Mouse (Mus musculus) induced T-regulatory cell, adult 2 months (primary cell): ENCODE data around the gene Neb.

ENCODE experiments used
- DNase-seq: peaks from one replicate; pipeline ENCODE4 v3.0.0-alpha.2; 2012; ENCODE audit warnings: low read depth

Neb gene

DNA sequence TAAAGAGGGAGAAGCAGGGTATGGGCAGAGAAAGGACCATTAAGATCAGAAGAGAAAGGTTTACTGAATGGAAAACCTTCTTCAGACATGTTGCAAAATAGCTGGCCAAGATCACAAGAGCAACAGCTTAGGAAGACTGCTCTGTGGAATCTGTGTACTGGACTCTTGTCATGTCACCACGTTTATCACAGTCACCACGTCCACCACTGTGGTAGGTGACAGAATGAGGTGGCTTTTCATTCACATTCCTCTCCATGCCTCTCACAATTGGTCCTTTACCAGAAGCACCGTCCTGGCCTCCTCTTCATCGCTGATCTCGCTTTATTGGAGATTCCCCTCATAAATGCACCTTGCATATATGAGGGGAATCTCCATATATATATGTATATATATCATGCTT lies 71.6 kb downstream of the Neb start:
- no peak for DNase-seq

DNA sequence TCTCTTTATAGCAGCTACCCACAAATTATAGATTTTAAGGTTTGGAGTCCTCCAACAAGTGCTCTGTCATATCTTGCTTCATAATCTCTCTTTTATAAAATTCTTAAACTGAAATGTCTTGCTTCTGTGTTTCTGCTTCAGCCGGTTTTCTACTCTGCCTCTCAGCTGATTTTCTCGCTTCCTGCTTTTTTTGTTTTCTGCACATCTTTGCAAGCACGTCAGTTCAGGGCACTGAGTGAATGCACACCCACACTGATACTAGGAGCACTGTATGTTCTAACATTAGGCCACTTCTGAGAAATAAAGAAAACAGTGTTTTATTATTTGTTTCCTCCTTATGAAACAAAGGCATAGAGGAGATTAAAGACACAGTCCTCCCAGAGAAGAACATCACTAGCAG lies 73.7 kb downstream of the Neb start:
- DNase-seq, result peak; percentile 55

DNA sequence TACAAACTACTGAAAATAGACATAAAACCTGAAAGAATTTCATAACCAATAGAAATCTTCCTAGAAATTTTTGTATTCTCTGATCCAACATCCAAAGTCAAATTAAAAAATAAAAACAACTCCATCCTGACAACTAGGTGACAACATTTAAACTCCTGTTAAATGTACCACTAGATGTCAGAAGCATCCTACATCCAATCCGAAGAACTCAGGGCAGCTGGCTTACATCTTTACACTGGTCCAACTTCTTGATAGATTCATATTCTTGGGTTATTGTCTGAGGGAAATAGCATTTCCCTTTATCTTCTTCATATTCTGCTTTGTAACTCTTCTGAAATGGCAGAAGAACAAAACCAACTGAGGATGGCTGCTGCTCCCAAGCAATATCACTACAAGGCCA lies 74.9 kb downstream of the Neb start:
- DNase-seq, result peak; percentile 72

DNA sequence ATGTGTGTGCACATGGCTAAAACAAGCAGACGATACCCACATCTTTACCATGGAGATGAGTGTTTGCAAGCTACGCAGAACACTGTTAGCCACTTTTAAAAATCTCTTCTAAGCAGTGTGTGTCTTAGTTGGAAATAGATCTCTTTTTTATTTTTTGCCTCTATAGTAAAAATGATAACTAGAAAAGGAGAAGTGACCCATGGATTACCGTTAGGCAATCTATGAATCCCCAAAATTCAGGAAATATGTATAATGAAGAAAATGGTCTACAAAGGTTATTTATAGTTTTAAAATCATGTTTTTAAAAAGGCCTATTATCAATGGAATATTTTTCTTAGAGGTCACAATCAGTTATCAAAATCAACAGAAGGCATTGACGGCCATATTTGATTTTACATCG lies 80.3 kb downstream of the Neb start:
- DNase-seq, result no peak

DNA sequence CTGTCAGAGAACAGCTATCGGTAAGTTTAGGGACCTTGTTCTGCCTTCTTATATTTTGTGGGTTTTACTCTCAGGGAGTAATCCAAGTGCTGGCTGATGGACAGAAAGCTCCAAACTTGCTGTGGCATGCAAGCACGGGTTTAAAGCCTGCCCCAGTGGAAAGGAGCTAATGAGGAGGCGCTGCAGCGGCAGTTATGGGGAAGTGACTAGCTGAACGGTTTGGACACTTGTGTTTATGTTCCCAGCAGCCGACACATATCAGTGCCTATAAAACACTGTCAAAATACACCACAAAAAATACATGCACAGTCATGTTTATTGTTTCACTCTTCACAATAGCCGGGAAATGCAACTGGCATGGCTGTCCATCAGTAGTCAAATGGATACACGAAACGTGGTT lies 81.5 kb downstream of the Neb start:
- DNase-seq, result no peak

DNA sequence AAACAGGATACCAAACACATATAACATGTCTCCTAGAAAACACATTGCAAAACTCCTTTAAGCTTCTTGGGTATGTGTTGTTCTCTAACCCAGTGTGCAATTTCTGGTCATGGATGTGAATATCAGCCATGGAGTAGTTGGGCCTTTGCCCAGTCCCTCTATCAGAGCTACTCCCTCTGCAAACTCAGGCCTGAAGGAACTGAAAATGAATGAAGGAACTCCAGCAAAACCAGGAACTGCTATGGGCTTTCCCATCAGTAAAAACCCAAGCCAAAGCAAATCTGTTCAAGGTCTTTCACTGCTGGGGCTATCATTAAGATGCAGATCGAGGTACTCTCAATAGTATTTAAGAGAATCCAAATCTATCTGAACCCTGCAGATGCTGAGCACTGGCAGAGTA lies 90.8 kb downstream of the Neb start:
- no peak for DNase-seq

DNA sequence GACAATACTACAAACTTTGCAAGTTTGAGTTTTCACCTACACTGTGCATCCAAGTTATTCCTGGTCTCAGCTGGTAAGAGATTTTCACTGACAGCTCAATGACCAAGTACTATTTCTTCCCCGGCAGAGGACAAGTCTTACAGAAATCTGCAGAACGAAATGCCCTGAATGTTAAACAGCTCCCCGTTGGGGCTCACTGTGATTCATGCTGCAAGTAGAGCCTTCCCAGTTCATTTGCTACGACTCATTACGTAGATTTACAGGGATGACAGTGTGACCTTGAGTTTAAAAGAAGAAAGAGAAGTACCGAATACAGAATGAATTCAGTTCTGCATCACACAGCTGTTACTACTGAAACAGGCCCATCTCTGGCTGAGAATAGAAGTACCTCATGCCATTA lies 91.9 kb downstream of the Neb start:
- DNase-seq, result no peak

DNA sequence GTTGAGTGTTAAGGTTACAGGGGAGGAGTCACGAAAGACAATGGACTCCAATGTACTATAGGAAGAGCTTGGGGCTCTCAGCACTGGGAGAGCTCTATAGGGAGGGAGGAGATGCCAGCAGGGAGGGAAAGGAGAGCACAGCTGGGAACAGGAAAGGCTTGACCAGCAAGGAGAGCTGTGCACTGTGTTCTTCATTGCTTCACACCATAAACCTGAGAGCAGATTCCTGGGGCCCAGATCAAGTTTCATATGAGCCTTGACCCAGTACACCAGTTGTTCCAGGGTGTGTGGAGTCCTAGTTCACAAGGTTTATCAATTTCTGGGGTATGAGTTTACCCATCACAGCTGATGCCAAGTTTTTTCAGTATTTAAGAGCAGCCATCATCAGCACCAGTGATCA lies 106.1 kb downstream of the Neb start:
- no peak for DNase-seq

DNA sequence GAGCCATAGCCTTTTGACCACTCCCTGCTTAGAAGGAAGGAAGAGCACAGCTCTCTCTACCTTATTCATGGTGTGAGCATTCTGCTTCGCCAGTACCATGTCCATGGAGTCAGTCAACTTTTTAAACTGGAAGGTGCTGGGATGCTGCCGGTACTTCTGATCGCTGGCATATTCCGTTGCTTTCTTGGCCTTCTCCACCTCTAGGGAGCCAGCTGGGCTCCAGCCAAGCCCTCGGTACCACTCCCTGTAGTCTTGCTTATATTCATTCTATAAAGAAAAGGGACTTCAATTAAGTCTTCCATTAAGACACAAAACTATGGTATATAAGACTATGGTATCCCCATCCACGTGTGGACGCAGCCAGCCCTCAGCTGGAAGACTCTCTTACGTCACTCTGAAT lies 107.4 kb downstream of the Neb start:
- no peak for DNase-seq

DNA sequence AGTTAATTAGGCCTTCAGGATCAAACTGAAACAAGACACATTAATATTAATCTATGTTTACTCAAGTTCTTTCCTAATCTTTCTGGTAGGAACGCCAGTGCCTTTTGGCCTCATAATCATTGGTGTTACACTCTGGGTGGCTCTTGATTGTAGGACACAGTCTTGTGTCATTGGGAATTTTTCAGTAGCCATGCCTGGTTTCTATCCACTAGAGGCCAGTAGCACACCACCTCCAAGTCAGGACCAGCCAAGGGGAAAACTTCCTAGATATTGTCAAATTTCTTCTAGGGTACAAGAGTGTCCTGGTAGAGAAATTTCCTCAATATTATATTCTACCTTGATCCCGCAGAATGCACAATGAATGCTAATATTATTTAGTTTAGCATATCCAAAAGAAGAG lies 116.1 kb downstream of the Neb start:
- peak; percentile 56 for DNase-seq

DNA sequence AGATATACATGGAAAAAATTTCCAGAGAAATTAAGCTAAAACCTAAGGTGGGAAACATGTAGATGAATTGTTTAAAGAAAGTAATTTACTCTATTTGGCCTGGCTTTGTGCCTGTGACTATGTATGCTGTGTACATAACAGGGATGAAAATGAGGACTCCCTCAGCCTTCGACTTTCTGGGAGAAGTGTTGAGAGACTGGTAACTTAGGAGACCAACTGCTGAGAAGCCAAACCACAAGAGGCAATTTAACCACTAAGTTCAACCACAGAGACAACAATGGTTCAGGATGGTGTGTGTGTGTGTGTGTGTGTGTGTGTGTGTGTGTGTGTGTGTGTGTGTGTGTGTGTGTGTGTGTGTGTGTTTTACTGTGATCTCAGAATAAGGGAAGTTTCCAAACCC lies 126.2 kb downstream of the Neb start:
- DNase-seq, result no peak

DNA sequence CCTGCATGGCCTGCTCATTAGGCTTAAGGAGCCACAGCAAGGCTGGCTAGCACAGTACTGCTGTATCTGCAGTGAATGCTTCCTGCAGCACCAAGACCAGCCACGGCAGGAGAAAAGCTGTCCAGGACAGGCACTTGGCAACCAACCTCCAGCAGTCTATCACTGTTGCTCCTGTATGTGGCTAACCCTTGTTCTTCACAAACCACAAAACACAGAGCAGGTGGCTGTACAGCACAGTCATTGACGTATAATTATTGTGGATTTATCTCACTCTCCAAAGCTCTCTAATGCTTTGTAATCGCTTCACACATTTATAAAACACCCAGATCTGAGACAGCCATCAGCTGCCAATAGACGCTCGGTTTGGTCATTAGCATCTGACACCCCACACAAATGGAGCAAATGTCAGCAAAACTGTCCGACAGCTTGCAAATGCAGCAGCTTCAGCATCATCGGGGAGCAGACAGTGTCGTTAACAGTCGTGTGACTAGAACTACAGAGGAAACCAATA lies 129.9 kb downstream of the Neb start:
- DNase-seq, result no peak

DNA sequence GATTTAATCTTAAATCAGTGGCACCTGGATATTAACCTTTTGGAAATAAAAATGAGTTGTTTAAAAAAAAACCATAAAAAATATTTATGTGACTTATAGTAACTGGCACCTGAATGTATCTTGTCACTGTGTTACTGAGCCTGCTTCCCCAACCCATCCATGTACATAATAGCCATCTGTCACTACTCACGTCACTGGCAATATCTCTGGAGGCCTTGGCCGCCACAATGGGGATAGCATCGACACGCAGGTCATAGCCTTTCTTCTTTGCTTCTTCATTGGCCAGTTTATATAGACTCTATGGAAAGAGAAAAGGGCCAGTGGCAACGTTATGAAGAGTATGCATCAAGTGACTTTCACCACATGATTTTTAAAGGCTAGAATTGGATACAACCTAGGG lies 133.2 kb downstream of the Neb start:
- no peak for DNase-seq

DNA sequence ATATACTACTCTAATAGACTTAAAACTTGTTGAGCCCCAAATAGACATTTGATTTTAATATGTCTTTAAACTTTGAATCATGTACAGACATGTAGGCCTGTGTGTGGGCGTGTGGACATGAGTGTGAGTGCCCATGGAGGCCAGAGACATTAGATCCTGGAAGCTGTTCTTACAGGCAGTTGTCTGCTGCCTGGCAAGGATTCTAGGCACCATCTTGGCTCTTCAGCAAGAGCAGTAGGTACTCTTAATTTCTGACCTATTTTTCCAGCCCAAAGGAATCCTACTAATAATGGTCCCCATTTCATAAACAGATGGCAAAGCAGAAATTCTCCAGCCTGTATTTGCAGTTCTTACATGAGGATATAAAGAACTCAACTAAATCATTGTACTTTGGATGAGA lies 135.6 kb downstream of the Neb start:
- DNase-seq, result no peak

DNA sequence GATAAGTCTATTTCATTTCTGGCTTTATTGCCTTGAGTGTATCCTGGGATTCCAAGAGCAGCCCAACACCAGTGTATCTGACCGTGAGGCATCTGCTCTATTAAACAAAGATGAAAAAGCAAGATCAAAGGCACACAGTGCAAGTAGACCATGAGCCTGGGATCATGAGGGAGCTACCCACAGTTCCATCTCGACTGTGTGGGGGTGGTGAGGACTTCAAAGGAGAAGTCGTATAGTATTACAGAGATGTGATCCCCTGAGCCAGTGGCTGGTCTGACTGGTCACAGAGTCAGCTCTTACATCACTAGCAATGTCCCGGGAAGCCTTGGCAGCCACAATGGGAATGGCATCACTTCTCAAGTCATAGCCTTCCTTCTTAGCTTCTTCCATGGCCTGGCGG lies 140.4 kb downstream of the Neb start:
- no peak for DNase-seq

DNA sequence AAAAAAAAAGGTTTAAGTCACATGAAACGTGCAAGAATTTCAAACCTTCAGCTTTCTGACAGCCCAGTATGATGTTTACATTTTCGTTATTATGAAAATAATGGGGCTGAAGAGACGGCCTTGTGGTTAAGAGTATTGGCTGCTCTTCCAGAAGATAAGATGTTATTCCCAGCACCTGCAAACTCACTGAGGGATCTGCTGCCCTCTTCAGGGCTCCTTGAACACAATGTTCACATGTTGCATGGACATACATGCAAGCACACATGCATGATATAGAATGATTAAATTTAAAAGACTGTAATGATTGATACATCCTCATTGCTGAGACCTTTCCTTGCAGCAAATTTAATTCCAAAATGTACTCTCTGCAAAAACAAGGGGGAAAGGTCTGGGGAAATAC lies 150.7 kb downstream of the Neb start:
- no peak for DNase-seq

DNA sequence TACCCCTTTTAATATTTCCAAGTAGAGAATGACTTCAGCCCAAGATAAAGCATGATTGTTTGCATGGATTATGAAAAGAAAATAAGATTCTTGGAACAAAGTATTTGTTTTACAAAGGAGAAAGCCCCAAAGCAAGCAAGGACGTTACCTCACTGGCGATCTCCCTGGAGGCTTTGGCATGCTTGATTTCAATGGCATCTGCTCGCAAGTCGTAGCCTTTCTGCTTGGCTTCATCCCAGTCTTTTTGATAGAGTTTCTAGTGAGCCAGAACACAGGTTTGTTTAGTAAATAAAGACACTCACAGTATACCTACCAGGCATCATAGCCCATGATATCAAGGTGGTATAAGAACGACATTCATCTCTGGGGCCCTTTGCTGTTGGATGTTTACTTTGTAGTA lies 153.9 kb downstream of the Neb start:
- DNase-seq, result no peak

DNA sequence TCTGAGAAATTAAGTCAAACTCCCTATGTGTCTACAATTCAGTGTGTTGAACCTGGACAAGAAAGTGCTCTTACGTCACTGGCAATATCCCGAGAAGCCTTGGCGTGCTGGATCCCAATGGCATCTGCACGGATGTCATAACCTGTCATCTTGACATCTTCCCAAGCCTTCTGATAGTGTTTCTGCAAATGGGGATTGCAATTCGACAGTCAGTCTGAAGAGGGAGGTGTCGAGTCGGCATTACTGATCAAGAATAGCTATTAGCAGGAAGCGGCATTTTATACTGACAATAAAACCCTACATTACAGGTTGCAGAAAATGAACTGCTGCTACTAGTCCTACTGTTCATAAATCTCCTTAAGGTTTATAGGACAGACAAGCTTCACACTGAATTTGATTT lies 158.2 kb downstream of the Neb start:
- DNase-seq, result peak; percentile 67

DNA sequence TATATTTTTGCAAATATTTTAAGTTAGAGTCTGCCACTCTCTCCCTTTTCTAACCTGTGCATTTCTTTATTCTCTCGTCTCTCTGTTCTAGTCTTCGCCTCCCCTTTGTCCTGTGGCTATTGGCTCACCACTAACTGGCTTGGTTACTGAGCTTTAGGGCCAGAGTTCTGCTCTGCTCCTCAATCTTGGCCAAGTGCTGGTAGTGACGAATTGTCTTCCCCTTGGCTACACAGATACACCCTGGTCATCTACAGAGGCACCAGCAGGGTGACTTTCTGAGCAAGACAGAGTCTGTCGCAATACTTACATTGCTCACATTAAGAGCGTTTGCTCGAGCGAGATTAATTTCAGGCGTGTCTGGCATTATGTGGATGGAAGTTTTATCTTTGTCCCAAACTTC lies 162.3 kb downstream of the Neb start:
- DNase-seq, result no peak

DNA sequence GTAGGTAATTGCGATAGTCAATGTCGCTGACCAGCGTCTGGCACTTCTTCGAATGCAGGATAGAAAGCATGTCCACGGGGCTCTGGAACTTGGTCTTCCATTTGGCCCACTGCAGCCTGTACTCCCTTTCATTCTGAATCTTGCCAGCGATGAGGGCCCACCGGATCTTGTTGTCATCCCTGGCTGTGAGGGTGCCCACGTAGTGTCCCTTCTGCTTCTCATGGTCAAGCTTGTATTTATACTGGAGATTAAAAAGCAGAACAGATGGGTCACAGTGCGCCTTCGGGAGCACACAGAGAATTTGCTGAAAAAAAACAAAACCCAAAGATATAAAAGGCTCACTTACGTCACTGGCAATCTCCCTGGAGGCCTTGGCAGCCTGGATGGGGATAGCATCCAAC lies 165.7 kb downstream of the Neb start:
- DNase-seq, result no peak

DNA sequence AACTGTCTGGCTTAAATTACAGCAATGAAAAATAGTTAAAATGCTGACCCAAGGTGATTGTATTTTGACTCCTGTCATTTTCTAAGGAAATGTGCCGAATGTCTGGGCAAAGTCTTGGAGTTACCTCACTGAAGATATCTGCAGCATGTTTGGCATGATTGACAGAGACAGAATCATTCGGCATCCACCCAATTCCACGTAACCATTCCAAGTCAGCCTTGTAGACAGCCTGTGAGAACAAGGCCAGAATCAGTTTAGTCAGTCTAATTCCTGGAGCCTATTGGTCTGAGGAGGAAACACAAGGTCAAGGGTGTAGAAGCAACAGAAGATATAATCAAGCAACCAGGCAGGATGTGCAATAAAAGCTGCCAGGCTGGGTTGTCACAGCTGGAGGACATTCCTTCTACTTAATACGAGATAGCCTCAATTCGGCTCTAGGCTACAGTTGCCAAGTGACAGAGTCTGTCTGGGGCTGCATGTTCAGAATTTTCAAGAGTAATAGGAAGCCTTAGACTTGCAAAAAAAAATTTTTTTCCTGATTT lies 166.8 kb downstream of the Neb start:
- no peak for DNase-seq

DNA sequence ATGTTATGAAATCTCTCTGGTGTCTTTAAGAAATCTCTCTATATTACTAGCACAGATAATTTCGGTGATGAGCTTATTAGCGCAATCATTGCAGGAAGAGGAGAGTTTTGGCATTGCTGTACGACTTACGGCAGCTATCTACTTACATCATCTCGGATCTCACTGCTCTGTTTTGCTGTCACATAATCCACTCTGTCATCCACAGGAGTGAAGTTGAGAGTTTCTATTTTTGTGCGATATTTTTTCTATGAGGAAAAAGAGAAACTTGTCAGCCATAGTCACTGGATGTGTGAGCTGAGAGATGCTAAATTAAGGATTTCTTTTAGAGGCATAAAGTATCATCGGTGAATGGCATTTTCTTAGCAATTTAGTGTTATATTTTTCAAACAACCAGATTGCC lies 167.6 kb downstream of the Neb start:
- no peak for DNase-seq

DNA sequence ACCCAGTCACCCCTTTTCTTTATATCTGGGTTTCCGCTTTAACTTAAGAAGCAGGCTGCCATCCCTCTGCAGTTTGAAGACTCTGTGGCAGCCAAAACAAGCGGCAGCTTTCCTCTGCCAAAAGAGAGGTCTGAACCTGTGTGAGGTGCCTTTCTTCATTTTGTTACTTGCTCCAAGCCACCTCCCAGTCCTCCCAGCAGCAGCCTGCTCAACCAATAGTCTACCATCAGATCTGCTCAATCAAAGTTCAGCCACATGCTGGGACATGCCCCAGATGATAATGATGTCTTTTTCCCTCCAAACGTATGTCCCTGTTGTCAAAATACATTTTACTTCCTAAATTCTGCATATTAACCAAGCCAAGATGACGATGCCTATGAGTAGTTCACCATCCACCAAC lies 173.3 kb downstream of the Neb start:
- no peak for DNase-seq

DNA sequence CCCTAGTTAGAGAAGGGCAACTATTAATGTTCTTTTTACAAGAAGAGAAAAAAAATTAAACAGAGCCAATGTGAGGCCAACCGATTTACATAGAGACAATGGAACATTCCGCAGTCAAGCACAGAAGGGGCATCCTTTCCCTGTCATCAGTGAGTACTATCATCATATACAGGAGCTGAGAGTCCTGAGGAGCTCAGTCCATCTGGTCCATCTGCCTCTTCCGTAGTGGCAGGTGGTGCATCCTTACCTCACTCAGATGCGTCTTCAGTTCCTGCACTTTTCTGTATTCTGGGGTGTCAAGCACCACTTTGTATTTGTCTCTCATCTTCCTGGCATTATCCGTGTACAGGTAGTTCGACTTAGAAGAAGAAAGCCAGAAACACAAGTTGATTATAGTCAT lies 184.6 kb downstream of the Neb start:
- DNase-seq, result no peak

DNA sequence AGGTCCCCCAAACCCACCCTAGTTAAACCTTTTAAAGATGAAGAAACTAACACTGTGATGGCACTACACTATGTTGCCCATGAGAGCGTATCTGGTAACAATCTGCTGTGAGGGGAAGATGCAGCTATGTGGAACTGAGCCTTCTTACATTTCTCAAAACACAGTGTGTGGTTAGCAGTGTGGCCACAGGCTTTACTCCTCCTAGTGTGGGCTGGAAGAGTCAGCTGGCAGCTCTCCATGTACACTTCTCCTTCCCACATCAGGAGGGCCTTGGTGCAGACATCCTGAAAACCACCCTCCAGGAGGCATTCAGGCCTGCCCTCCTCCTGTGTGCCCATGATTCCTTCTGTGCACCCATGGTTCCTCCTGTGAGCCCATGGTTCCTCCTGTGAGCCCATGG lies 198.6 kb downstream of the Neb start:
- DNase-seq, result no peak
